Mouse (Mus musculus) neural tube, embryonic 11.5 days (tissue): ENCODE data around the gene Rcl1. TPM values are rescaled to one million over a fixed set of nuclear protein-coding genes. Genes with fewer than 3 reads are reported as not detected.

Experiments used
- ATAC-seq: fragments of 200-750 bp; cut with Nextera tagmentation; 2 replicates; pipeline ENCODE4 v1.8.0; 2017; ENCODE audit warnings: moderate number of reproducible peaks, mild to moderate bottlenecking, moderate TSS enrichment, moderate library complexity; ENCODE audit not compliant: insufficient read depth, low FRiP score, low TSS enrichment
- DNase-seq: peaks from one replicate; pipeline ENCODE4 v3.0.0-alpha.2; 2015; ENCODE audit warnings: low spot score
- H3K27ac ChIP-seq: fragments of 300-500 bp; sonication (generic); 2 replicates; pipeline ENCODE4 v1.5.1; 2014; ENCODE audit warnings: low read depth, mild to moderate bottlenecking, low read length
- H3K27me3 ChIP-seq: fragments of 300-500 bp; sonication (generic); 2 replicates; pipeline ENCODE4 v1.6.1; 2014; ENCODE audit warnings: mild to moderate bottlenecking, low read length, mixed read lengths; ENCODE audit not compliant: control insufficient read depth, insufficient read depth
- H3K36me3 ChIP-seq: fragments of 300-500 bp; sonication (generic); 2 replicates; pipeline ENCODE4 v1.6.1; 2014; ENCODE audit warnings: mild to moderate bottlenecking, low read length, moderate library complexity, mixed read lengths; ENCODE audit not compliant: control insufficient read depth, insufficient read depth
- H3K4me1 ChIP-seq: fragments of 300-500 bp; sonication (generic); 2 replicates; pipeline ENCODE4 v1.6.1; 2014; ENCODE audit warnings: low read length, mixed read lengths; ENCODE audit not compliant: control insufficient read depth, insufficient read depth
- H3K4me2 ChIP-seq: fragments of 300-500 bp; sonication (generic); 2 replicates; pipeline ENCODE4 v1.6.1; 2014; ENCODE audit warnings: low read depth, mild to moderate bottlenecking, moderate library complexity
- H3K4me3 ChIP-seq: fragments of 300-500 bp; sonication (generic); 2 replicates; pipeline ENCODE4 v1.5.1; 2014; ENCODE audit warnings: low read depth, low read length
- H3K9ac ChIP-seq: fragments of 300-500 bp; sonication (generic); 2 replicates; pipeline ENCODE4 v1.6.1; 2014; ENCODE audit warnings: mild to moderate bottlenecking, low read length
- H3K9me3 ChIP-seq: fragments of 300-500 bp; sonication (generic); 2 replicates; pipeline ENCODE4 v1.6.1; 2016; ENCODE audit warnings: low read length; ENCODE audit not compliant: control insufficient read depth
- WGBS: fragments of 180-500 bp; shearing (Covaris S2); extraction: QIAGEN DNeasy Blood & Tissue Kit; methylation state at CpG from one replicate; pipeline ENCODE4 v1.1.7; 2014; 5-methylcytosine and 5-hydroxymethylcytosine counted together
- polyA plus RNA-seq: library from polyadenylated mRNA; unstranded; fragments of >200 nt; fragmentation: Nextera tagmentation; extraction: Ambion mirVana; gene quantifications from 2 replicates; pipeline ENCODE4 v1.2.1, GENCODE M21; 2014

Rcl1 gene
- polyA plus RNA-seq, 1 experiment from 2014 or later, result 58.8 TPM

GRCm38 (mm10) chr19:29100261-29100660 is 914 bp upstream of the Rcl1 start:
- Histone ChIP-seq H3K9me3 (no peaks in the 10 kb centered on the region), H3K4me1 (no peaks in the 10 kb centered on the region), H3K4me2 (peak overlapping the region; percentile 70), H3K27me3 (no peaks in the 10 kb centered on the region), H3K27ac (no peak overlapping the region), H3K4me3 (peak overlapping the region; percentile 79), H3K9ac (peak overlapping the region; percentile 68), H3K36me3 (no peaks in the 10 kb centered on the region)
- no peak for ATAC-seq
- WGBS, result 21% methylated on average over 8 of the region's 8 CpGs
- no peak for DNase-seq

GRCm38 (mm10) chr19:29101591-29101990 is 416 bp downstream of the Rcl1 start:
- Histone ChIP-seq H3K9ac (peak overlapping the region; percentile 75), H3K4me1 (no peaks in the 10 kb centered on the region), H3K27me3 (no peaks in the 10 kb centered on the region), H3K27ac (no peak overlapping the region), H3K4me2 (peak overlapping the region; percentile 49), H3K9me3 (no peaks in the 10 kb centered on the region), H3K36me3 (no peaks in the 10 kb centered on the region), H3K4me3 (peak overlapping the region; percentile 79)
- DNase-seq, result no peak
- under 1% methylated on average over 27 of the region's 27 CpGs for WGBS
- ATAC-seq, result no peak

GRCm38 (mm10) chr19:29102098-29102497 is 923 bp downstream of the Rcl1 start:
- DNase-seq (no peak), ATAC-seq (no peak)
- peak overlapping the region; percentile 49 for H3K4me2 ChIP-seq
- H3K27ac ChIP-seq, result no peak overlapping the region
- WGBS, result 14% methylated on average over 13 of the region's 13 CpGs
- H3K36me3 ChIP-seq, result no peaks in the 10 kb centered on the region
- peak overlapping the region; percentile 79 for H3K4me3 ChIP-seq
- no peaks in the 10 kb centered on the region for H3K27me3 ChIP-seq
- no peaks in the 10 kb centered on the region for H3K4me1 ChIP-seq
- no peak overlapping the region; the same call in 1 of the 2 replicates for H3K9ac ChIP-seq
- no peaks in the 10 kb centered on the region for H3K9me3 ChIP-seq

GRCm38 (mm10) chr19:29105816-29106215 is 4.6 kb downstream of the Rcl1 start:
- DNase-seq (no peak), ATAC-seq (no peak)
- no peak overlapping the region for H3K27ac ChIP-seq
- no peaks in the 10 kb centered on the region for H3K9me3 ChIP-seq
- H3K36me3 ChIP-seq, result no peaks in the 10 kb centered on the region
- H3K4me3 ChIP-seq, result no peak overlapping the region
- no peaks in the 10 kb centered on the region for H3K4me1 ChIP-seq
- H3K9ac ChIP-seq, result no peak overlapping the region
- no peaks in the 10 kb centered on the region for H3K27me3 ChIP-seq
- H3K4me2 ChIP-seq, result no peak overlapping the region
- WGBS, result 95% methylated on average over 4 of the region's 4 CpGs

DNA sequence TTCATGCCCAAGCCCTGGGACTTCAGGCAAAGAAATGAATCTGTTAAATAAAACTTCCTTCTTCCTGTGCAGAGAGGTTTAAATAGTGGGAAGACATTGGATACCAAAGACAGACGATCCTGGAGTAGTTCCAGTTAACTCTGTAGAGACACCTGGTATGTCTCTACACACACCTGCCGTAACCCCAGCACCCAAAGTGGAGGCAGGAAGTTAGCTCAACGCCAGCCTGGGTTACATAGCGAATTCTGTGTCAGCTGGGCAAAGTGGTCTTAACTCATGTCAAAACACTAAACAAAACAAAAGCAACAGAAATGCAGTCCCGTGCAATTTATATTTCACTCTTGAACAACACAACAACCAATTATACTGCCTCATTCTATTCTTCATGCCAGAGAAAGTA is 5.1 kb downstream of the Rcl1 start:
- no peak for ATAC-seq
- no peaks in the 10 kb centered on the region for H3K36me3 ChIP-seq
- WGBS, result 93% methylated on average over 5 of the region's 5 CpGs

DNA sequence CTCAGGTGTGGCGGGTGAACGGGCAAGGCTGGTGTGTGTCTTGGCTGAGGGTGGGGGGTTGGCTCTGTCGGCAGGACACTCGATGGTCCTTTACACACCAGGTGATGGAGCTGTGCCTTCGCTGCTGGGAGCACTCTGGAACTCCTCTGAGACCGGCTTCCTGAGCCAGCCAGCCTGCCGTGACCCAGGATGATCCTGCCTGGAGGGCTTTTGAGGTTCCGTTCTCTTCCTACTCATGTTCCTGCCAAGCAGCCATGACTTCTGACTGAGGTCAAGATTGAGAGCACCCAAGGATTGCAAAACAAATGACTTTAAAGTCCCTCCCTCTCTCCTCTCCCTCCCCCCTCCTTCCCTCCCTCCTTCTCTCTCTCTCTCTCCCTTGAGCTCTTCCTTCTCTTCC is 11.5 kb downstream of the Rcl1 start:
- no peaks in the 10 kb centered on the region for H3K36me3 ChIP-seq
- 82% methylated on average over 8 of the region's 8 CpGs for WGBS
- H3K9me3 ChIP-seq, result no peaks in the 10 kb centered on the region
- H3K4me3 ChIP-seq, result no peak overlapping the region
- H3K9ac ChIP-seq, result no peak overlapping the region
- H3K27ac ChIP-seq, result no peak overlapping the region
- no peak overlapping the region for H3K4me2 ChIP-seq
- no peaks in the 10 kb centered on the region for H3K4me1 ChIP-seq
- H3K27me3 ChIP-seq, result no peaks in the 10 kb centered on the region
- no peak for DNase-seq
- ATAC-seq, result no peak

More for the DNA sequence above, 5.1 kb downstream of the Rcl1 start:
- H3K9ac ChIP-seq, result no peak overlapping the region
- H3K27ac ChIP-seq, result no peak overlapping the region
- H3K4me1 ChIP-seq, result no peaks in the 10 kb centered on the region
- no peak for DNase-seq
- H3K27me3 ChIP-seq, result no peaks in the 10 kb centered on the region
- no peaks in the 10 kb centered on the region for H3K9me3 ChIP-seq
- H3K4me3 ChIP-seq, result no peak overlapping the region
- H3K4me2 ChIP-seq, result no peak overlapping the region

DNA sequence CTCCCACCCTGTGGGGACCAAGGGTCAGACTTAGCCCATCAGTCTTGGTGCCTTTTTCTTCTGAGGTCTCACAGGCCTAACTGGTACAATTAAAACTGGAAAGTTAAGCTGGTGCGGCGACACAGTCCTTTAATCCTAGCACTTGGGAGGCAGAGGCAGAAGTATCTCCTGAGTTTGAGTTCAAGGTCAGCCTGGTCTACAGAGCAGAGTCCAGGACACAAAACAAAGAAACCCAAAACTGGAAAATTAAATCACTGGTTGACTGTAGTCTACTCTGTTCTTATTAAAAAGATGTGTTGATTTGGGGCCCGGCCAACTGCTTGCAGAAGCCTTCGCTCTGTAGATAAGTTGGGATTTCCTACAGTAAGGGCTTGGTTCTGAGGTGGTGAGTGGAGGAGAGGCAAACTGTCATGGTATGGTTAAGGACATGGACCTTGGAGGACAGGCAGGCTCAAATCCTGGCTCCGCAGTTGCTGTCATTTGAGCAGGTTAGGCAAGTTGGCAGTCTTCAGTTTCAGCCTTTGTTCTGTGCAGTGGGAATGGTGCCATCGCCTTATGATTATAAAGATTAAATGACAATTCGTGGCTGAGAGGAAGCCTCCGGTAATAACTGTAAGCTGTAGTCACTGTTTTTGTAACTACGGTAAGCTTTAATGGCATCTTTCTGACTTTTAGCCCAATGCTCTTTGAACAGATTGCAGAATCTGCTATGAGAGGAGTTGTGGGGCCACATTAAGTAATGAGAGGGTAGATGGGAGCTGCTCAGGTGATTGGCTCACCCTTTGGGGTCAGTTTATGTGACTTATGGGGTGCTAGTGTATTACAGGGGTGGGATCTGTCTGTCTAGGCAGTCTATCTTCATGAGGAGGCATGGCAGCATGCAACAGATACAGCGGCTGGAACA is 12.8 kb downstream of the Rcl1 start:
- no peak overlapping the region for H3K4me2 ChIP-seq
- DNase-seq (no peak), ATAC-seq (no peak)
- 97% methylated on average over 10 of the region's 10 CpGs for WGBS
- no peaks in the 10 kb centered on the region for H3K36me3 ChIP-seq
- no peak overlapping the region for H3K4me3 ChIP-seq
- H3K9me3 ChIP-seq, result no peaks in the 10 kb centered on the region
- no peaks in the 10 kb centered on the region for H3K27me3 ChIP-seq
- H3K27ac ChIP-seq, result no peak overlapping the region
- H3K4me1 ChIP-seq, result no peaks in the 10 kb centered on the region
- H3K9ac ChIP-seq, result no peak overlapping the region

GRCm38 (mm10) chr19:29116796-29117195 is 15.6 kb downstream of the Rcl1 start:
- WGBS, result 85% methylated on average over 6 of the region's 6 CpGs
- H3K27me3 ChIP-seq, result no peaks in the 10 kb centered on the region
- no peak overlapping the region for H3K4me2 ChIP-seq
- no peaks in the 10 kb centered on the region for H3K4me1 ChIP-seq
- H3K27ac ChIP-seq, result no peak overlapping the region
- H3K9ac ChIP-seq, result no peak overlapping the region
- no peaks in the 10 kb centered on the region; the same call in 1 of the 2 replicates for H3K36me3 ChIP-seq
- ATAC-seq (no peak), DNase-seq (no peak)
- no peak overlapping the region for H3K4me3 ChIP-seq
- no peaks in the 10 kb centered on the region for H3K9me3 ChIP-seq

GRCm38 (mm10) chr19:29118196-29118595 is 17.0 kb downstream of the Rcl1 start:
- H3K27ac ChIP-seq, result no peak overlapping the region
- no peaks in the 10 kb centered on the region; the same call in 1 of the 2 replicates for H3K36me3 ChIP-seq
- ATAC-seq (no peak), DNase-seq (no peak)
- H3K9me3 ChIP-seq, result no peaks in the 10 kb centered on the region
- H3K27me3 ChIP-seq, result no peaks in the 10 kb centered on the region
- no peak overlapping the region for H3K9ac ChIP-seq
- 89% methylated on average over 13 of the region's 13 CpGs for WGBS
- no peak overlapping the region for H3K4me3 ChIP-seq
- no peak overlapping the region for H3K4me2 ChIP-seq
- H3K4me1 ChIP-seq, result no peaks in the 10 kb centered on the region
